Mouse (Mus musculus): Measurements from ENCODE around the gene Il27. TPM values are rescaled to one million over a fixed set of nuclear protein-coding genes. Genes with fewer than 3 reads are reported as not detected.
A peak's percentile ranks its signal among the peaks of the same experiment; 100 is the strongest.

Il27 gene
- polyA plus RNA-seq, 1 experiment, result 0.51 TPM

GRCm38 (mm10) chr7:126586839-126587238 lies 7.9 kb downstream of the Il27 start:
- no peak for TF ChIP-seq CTCF (IDR thresholded peaks at IDR 0.05; ENCODE audit: extremely low read depth, insufficient read length, insufficient replicate concordance, low read depth, low read length)
- no peak for TF ChIP-seq POLR2A (IDR thresholded peaks at IDR 0.05; ENCODE audit: low read depth, low read length)
- no peak overlapping the region for H3K4me3 ChIP-seq (ENCODE audit: low read depth, low read length)
- no peaks in the 10 kb centered on the region for H3K36me3 ChIP-seq (ENCODE audit: control insufficient read depth, insufficient read depth, low read length)
- H3K27me3 ChIP-seq (ENCODE audit: control insufficient read depth, insufficient read depth, low read length), result no peaks in the 10 kb centered on the region
- WGBS, result 35% methylated on average over 8 of the region's 8 CpGs
- peaks cover 10% of the 10 kb centered on the region for H3K4me1 ChIP-seq (ENCODE audit: control insufficient read depth, insufficient read depth, insufficient read length, low read length)
- no peak overlapping the region for H3K27ac ChIP-seq (ENCODE audit: insufficient read depth, low read depth, low read length)

GRCm38 (mm10) chr7:126585717-126586116 lies 9.0 kb downstream of the Il27 start, which contains the start of gene Cln3:
Cln3 (minus strand) TSS chr7:126585817.
- Histone ChIP-seq H3K36me3 (ENCODE audit: control insufficient read depth, insufficient read depth, low read length) (no peaks in the 10 kb centered on the region), H3K4me1 (ENCODE audit: control insufficient read depth, insufficient read depth, insufficient read length, low read length) (peaks cover 10% of the 10 kb centered on the region), H3K27me3 (ENCODE audit: control insufficient read depth, insufficient read depth, low read length) (no peaks in the 10 kb centered on the region), H3K27ac (ENCODE audit: insufficient read depth, low read depth, low read length) (peak within 1 kb of the TSS; percentile 61), H3K4me3 (ENCODE audit: low read depth, low read length) (peak within 1 kb of the TSS; percentile 39)
- 77% methylated on average over 6 of the region's 6 CpGs for WGBS
- no peak for TF ChIP-seq POLR2A (IDR thresholded peaks at IDR 0.05; ENCODE audit: low read depth, low read length)
- no peak for TF ChIP-seq CTCF (IDR thresholded peaks at IDR 0.05; ENCODE audit: extremely low read depth, insufficient read length, insufficient replicate concordance, low read depth, low read length)

- Histone ChIP-seq H3K27me3 (ENCODE audit: control insufficient read depth, insufficient read depth, low read length) (no peaks in the 10 kb centered on the region), H3K27ac (ENCODE audit: insufficient read depth, low read depth, low read length) (peak within 1 kb of the TSS; percentile 85), H3K4me1 (ENCODE audit: control insufficient read depth, insufficient read depth, insufficient read length, low read length) (peaks cover 10% of the 10 kb centered on the region), H3K36me3 (ENCODE audit: control insufficient read depth, insufficient read depth, low read length) (no peaks in the 10 kb centered on the region), H3K4me3 (ENCODE audit: low read depth, low read length) (peak within 1 kb of the TSS; percentile 39)
- 71% methylated on average over 8 of the region's 8 CpGs for whole genome bisulfite sequencing
- TF ChIP-seq CTCF (IDR thresholded peaks at IDR 0.05; ENCODE audit: extremely low read depth, insufficient read length, insufficient replicate concordance, low read depth, low read length) (no peak), POLR2A (IDR thresholded peaks at IDR 0.05; ENCODE audit: low read depth, low read length) (no peak)
Measured at GRCm38 (mm10) chr7:126584506-126584977, 10.2 kb downstream of the Il27 start, which contains the start of gene Apobr. Apobr (plus strand) TSS chr7:126584942.

- TF ChIP-seq POLR2A (IDR thresholded peaks at IDR 0.05; ENCODE audit: low read depth, low read length), result no peak
- TF ChIP-seq CTCF (IDR thresholded peaks at IDR 0.05; ENCODE audit: extremely low read depth, insufficient read length, insufficient replicate concordance, low read depth, low read length), result no peak
Measured at GRCm38 (mm10) chr7:126583761-126584160, 11.0 kb downstream of the Il27 start.

GRCm38 (mm10) chr7:126583251-126583709 lies 11.5 kb downstream of the Il27 start:
- peak overlapping the region; percentile 85 for H3K27ac ChIP-seq (ENCODE audit: insufficient read depth, low read depth, low read length)
- H3K4me3 ChIP-seq (ENCODE audit: low read depth, low read length), result peak overlapping the region; percentile 70
- H3K4me1 ChIP-seq (ENCODE audit: control insufficient read depth, insufficient read depth, insufficient read length, low read length), result peaks cover 10% of the 10 kb centered on the region
- H3K27me3 ChIP-seq (ENCODE audit: control insufficient read depth, insufficient read depth, low read length), result no peaks in the 10 kb centered on the region
- peaks cover 3% of the 10 kb centered on the region; the same call in 1 of the 2 replicates for H3K36me3 ChIP-seq (ENCODE audit: control insufficient read depth, insufficient read depth, low read length)
- WGBS, result under 1% methylated on average over 22 of the region's 22 CpGs
- TF ChIP-seq POLR2A (IDR thresholded peaks at IDR 0.05; ENCODE audit: low read depth, low read length), result no peak

More at GRCm38 (mm10) chr7:126583761-126584160, 11.0 kb downstream of the Il27 start:
- 27% methylated on average over 6 of the region's 6 CpGs for WGBS
- Histone ChIP-seq H3K27me3 (ENCODE audit: control insufficient read depth, insufficient read depth, low read length) (no peaks in the 10 kb centered on the region), H3K27ac (ENCODE audit: insufficient read depth, low read depth, low read length) (peak overlapping the region; percentile 85), H3K36me3 (ENCODE audit: control insufficient read depth, insufficient read depth, low read length) (peaks cover 2% of the 10 kb centered on the region; the same call in 1 of the 2 replicates), H3K4me1 (ENCODE audit: control insufficient read depth, insufficient read depth, insufficient read length, low read length) (peaks cover 10% of the 10 kb centered on the region), H3K4me3 (ENCODE audit: low read depth, low read length) (peak overlapping the region; percentile 70)

GRCm38 (mm10) chr7:126582759-126583158 lies 12.0 kb downstream of the Il27 start:
- peaks cover 8% of the 10 kb centered on the region for H3K4me1 ChIP-seq (ENCODE audit: control insufficient read depth, insufficient read depth, insufficient read length, low read length)
- WGBS, result 6% methylated on average over 20 of the region's 20 CpGs
- peak overlapping the region; percentile 70 for H3K4me3 ChIP-seq (ENCODE audit: low read depth, low read length)
- TF ChIP-seq POLR2A (IDR thresholded peaks at IDR 0.05; ENCODE audit: low read depth, low read length), result no peak
- TF ChIP-seq CTCF (IDR thresholded peaks at IDR 0.05; ENCODE audit: extremely low read depth, insufficient read length, insufficient replicate concordance, low read depth, low read length), result no peak
- peaks cover 4% of the 10 kb centered on the region; the same call in 1 of the 2 replicates for H3K36me3 ChIP-seq (ENCODE audit: control insufficient read depth, insufficient read depth, low read length)
- H3K27me3 ChIP-seq (ENCODE audit: control insufficient read depth, insufficient read depth, low read length), result no peaks in the 10 kb centered on the region
- no peak overlapping the region for H3K27ac ChIP-seq (ENCODE audit: insufficient read depth, low read depth, low read length)

- H3K36me3 ChIP-seq (ENCODE audit: control insufficient read depth, insufficient read depth, low read length), result peaks cover 5% of the 10 kb centered on the region; the same call in 1 of the 2 replicates
- WGBS, result 60% methylated on average over 6 of the region's 6 CpGs
- no peak for TF ChIP-seq CTCF (IDR thresholded peaks at IDR 0.05; ENCODE audit: extremely low read depth, insufficient read length, insufficient replicate concordance, low read depth, low read length)
- no peak for TF ChIP-seq POLR2A (IDR thresholded peaks at IDR 0.05; ENCODE audit: low read depth, low read length)
- no peak overlapping the region for H3K27ac ChIP-seq (ENCODE audit: insufficient read depth, low read depth, low read length)
- no peak overlapping the region for H3K4me3 ChIP-seq (ENCODE audit: low read depth, low read length)
- no peaks in the 10 kb centered on the region for H3K27me3 ChIP-seq (ENCODE audit: control insufficient read depth, insufficient read depth, low read length)
- peaks cover 7% of the 10 kb centered on the region for H3K4me1 ChIP-seq (ENCODE audit: control insufficient read depth, insufficient read depth, insufficient read length, low read length)
Measured at GRCm38 (mm10) chr7:126581661-126582060, 13.1 kb downstream of the Il27 start.

Data from small intestine, adult 2 months (tissue).